Mouse (Mus musculus) embryonic stem cell, embryonic (primary cell): ENCODE results near the gene Srpk3.

ENCODE experiments used
- CTCF ChIA-PET, 4 experiments: fragments of 300-600 bp in 2 of 4; fragments of 350-600 bp in 2 of 4; sonication (Branson Sonifier 250); formaldehyde crosslinking; loops; one replicate each; lab custom pipeline; 2022; ENCODE audit warnings: inconsistent platforms in 2 of 4; lab: Charles Lee
- POLR2A ChIA-PET, 4 experiments: fragments of 300-600 bp in 2 of 4; fragments of 350-600 bp in 2 of 4; sonication (Branson Sonifier 250); formaldehyde crosslinking; loops; one replicate each; lab custom pipeline; 2022; ENCODE audit warnings: antibody characterized with exemption in 4 of 4, inconsistent platforms in 1 of 4; lab: Charles Lee

The Srpk3 gene

GRCm38 (mm10) chrX:73786364-73787224 lies 12.4 kb downstream of the Srpk3 start, which contains the start of the genes Idh3g and Ssr4:
Idh3g (minus strand) TSS chrX:73786897.
Ssr4 (plus strand) TSS chrX:73787028.
- ChIA-PET CTCF (interaction anchor here in 1 of 4 experiments (0.6 to 3.9 kb wide), 4 partner anchors 9 to 463 kb away, joined by 3 to 22 read pairs (median 4); partner anchors contain the start of gene Flna), POLR2A (interaction anchor here (0.6 to 9.3 kb wide), 42 partner anchors 9 to 595 kb away, joined by 3 to 100 read pairs (median 4); partner anchors contain the start of genes Bcap31 (in 3 of the 4), Abcd1 (in 2 of the 4), Renbp (in 2 of the 4) and Srpk3 (in 2 of the 4))

- ChIA-PET POLR2A (interaction anchor here (0.6 to 9.3 kb wide), 32 partner anchors 9 to 595 kb away, joined by 3 to 100 read pairs (median 6); partner anchors contain the start of genes Bcap31 (in 3 of the 4), Abcd1 (in 2 of the 4), Renbp (in 2 of the 4) and Srpk3 (in 2 of the 4)), CTCF (interaction anchor here in 1 of 4 experiments (3.9 kb wide), 1 partner anchor 11 kb away, joined by 22 read pairs; no protein-coding TSS in a partner anchor)
Observed at GRCm38 (mm10) chrX:73787225-73787558, 13.0 kb downstream of the Srpk3 start.

- POLR2A ChIA-PET, result interaction anchor here in 3 of 4 experiments (0.8 to 9.3 kb wide), 14 partner anchors 8 to 178 kb away, joined by 3 to 100 read pairs (median 12); partner anchors contain the start of genes Renbp (in 2 of the 3), Abcd1 (in 1 of the 3), Bcap31 (in 1 of the 3) and Hcfc1 (in 1 of the 3)
- CTCF ChIA-PET, result interaction anchor here in 1 of 4 experiments (3.9 kb wide), 1 partner anchor 10 kb away, joined by 22 read pairs; no protein-coding TSS in a partner anchor
Observed at GRCm38 (mm10) chrX:73788501-73788900, 14.3 kb downstream of the Srpk3 start.

GRCm38 (mm10) chrX:73793039-73793438 lies 18.8 kb downstream of the Srpk3 start:
- CTCF ChIA-PET, result no interaction called here

GRCm38 (mm10) chrX:73793505-73793904 lies 19.3 kb downstream of the Srpk3 start:
- CTCF ChIA-PET, result no interaction called here
- POLR2A ChIA-PET, result interaction anchor here in 2 of 4 experiments (0.9 to 7.9 kb wide), 17 partner anchors 7 to 576 kb away, joined by 3 to 100 read pairs (median 4); partner anchors contain the start of genes Idh3g (in 2 of the 2), Renbp (in 2 of the 2), Ssr4 (in 2 of the 2) and Arhgap4 (in 1 of the 2)

More at GRCm38 (mm10) chrX:73793039-73793438, 18.8 kb downstream of the Srpk3 start:
- POLR2A ChIA-PET, result interaction anchor here in 2 of 4 experiments (0.9 to 7.9 kb wide), 11 partner anchors 9 to 577 kb away, joined by 3 to 100 read pairs (median 3); partner anchors contain the start of genes Renbp (in 2 of the 2), Idh3g (in 1 of the 2), Srpk3 (in 1 of the 2) and Ssr4 (in 1 of the 2)

GRCm38 (mm10) chrX:73797511-73797910 lies 23.3 kb downstream of the Srpk3 start:
- ChIA-PET POLR2A (interaction anchor here (0.5 to 7.9 kb wide), 46 partner anchors 10 to 598 kb away, joined by 3 to 100 read pairs (median 5); partner anchors contain the start of genes Idh3g (in 3 of the 4), Renbp (in 3 of the 4), Ssr4 (in 3 of the 4) and Bcap31 (in 2 of the 4)), CTCF (interaction anchor here in 3 of 4 experiments (0.6 to 3.9 kb wide), 13 partner anchors 11 to 615 kb away, joined by 3 to 22 read pairs (median 5); partner anchors contain the start of genes Arhgap4 (in 1 of the 3), Idh3g (in 1 of the 3), Naa10 (in 1 of the 3) and Pdzd4 (in 1 of the 3))

- ChIA-PET POLR2A (interaction anchor here in 3 of 4 experiments (0.6 to 7.9 kb wide), 42 partner anchors 9 to 581 kb away, joined by 3 to 100 read pairs (median 5); partner anchors contain the start of genes Arhgap4 (in 3 of the 3), Idh3g (in 3 of the 3), Naa10 (in 3 of the 3) and Renbp (in 3 of the 3)), CTCF (interaction anchor here in 3 of 4 experiments (0.5 to 3.9 kb wide), 20 partner anchors 12 to 614 kb away, joined by 3 to 22 read pairs (median 4); partner anchors contain the start of genes Idh3g (in 1 of the 3), L1cam (in 1 of the 3), Pdzd4 (in 1 of the 3) and Renbp (in 1 of the 3))
Observed at GRCm38 (mm10) chrX:73798502-73798901, 24.3 kb downstream of the Srpk3 start.

GRCm38 (mm10) chrX:73805814-73806213 lies 31.6 kb downstream of the Srpk3 start:
- ChIA-PET POLR2A (interaction anchor here in 3 of 4 experiments (0.7 to 2.7 kb wide), 9 partner anchors 10 to 709 kb away, joined by 3 to 15 read pairs (median 4); partner anchors contain the start of genes Idh3g (in 1 of the 3), Pdzd4 (in 1 of the 3) and Ssr4 (in 1 of the 3)), CTCF (no interaction called here)

- ChIA-PET CTCF (interaction anchor here in 1 of 4 experiments (1.2 kb wide), 1 partner anchor 16 kb away, joined by 5 read pairs; no protein-coding TSS in a partner anchor), POLR2A (interaction anchor here in 3 of 4 experiments (0.6 to 4.6 kb wide), 18 partner anchors 9 to 455 kb away, joined by 3 to 21 read pairs (median 5); partner anchors contain the start of genes Pdzd4 (in 2 of the 3), Renbp (in 2 of the 3) and Rpl10 (in 1 of the 3))
Observed at GRCm38 (mm10) chrX:73815072-73815471, 40.9 kb downstream of the Srpk3 start.

GRCm38 (mm10) chrX:73816596-73817314 lies 42.5 kb downstream of the Srpk3 start:
- ChIA-PET CTCF (no interaction called here), POLR2A (interaction anchor here in 1 of 4 experiments (1.6 to 4.6 kb wide), 3 partner anchors 8 to 22 kb away, joined by 3 to 21 read pairs (median 6); partner anchors contain the start of gene Pdzd4)

GRCm38 (mm10) chrX:73823747-73824146 lies 49.5 kb downstream of the Srpk3 start:
- CTCF ChIA-PET, result no interaction called here

GRCm38 (mm10) chrX:73824185-73825151 lies 50.3 kb downstream of the Srpk3 start, which contains the start of gene Pdzd4:
Pdzd4 (minus strand) TSS chrX:73824969.
- ChIA-PET CTCF (interaction anchor here in 1 of 4 experiments (1.1 kb wide), 1 partner anchor 26 kb away, joined by 8 read pairs; no protein-coding TSS in a partner anchor), POLR2A (interaction anchor here in 3 of 4 experiments (0.7 to 3.8 kb wide), 22 partner anchors 9 to 446 kb away, joined by 3 to 21 read pairs (median 4); partner anchors contain the start of genes Renbp (in 2 of the 3), Abcd1 (in 1 of the 3), Arhgap4 (in 1 of the 3) and Bcap31 (in 1 of the 3))

More at GRCm38 (mm10) chrX:73823747-73824146, 49.5 kb downstream of the Srpk3 start:
- POLR2A ChIA-PET, result interaction anchor here in 3 of 4 experiments (0.6 to 3.8 kb wide), 16 partner anchors 8 to 447 kb away, joined by 3 to 21 read pairs (median 5); partner anchors contain the start of genes Renbp (in 2 of the 3), Idh3g (in 1 of the 3), Rpl10 (in 1 of the 3) and Ssr4 (in 1 of the 3)
